Mouse (Mus musculus): ENCODE measurements at regions not wholly inside any gene's neighbourhood (a gene's known extent, or its start where the extent isn't known, plus 50 kb on each side); places are given as distances from the start of the nearest gene placed in this dataset.
A peak's percentile ranks its signal among the peaks of the same experiment; 100 is the strongest.

- H3K4me3 ChIP-seq (ENCODE audit: low read depth, low read length): no peak overlapping the region
- DNase-seq (ENCODE audit: low spot score) (peak; percentile 15), ATAC-seq (ENCODE audit: insufficient read depth, low FRiP score, low TSS enrichment) (peak; percentile 35; the same call in 1 of the 2 replicates)
- no peak overlapping the region for H3K27ac ChIP-seq (ENCODE audit: low read depth, low read length)
- no peaks in the 10 kb centered on the region for H3K36me3 ChIP-seq (ENCODE audit: control insufficient read depth, insufficient read depth, low read length)
- no peaks in the 10 kb centered on the region for H3K27me3 ChIP-seq (ENCODE audit: control insufficient read depth, insufficient read depth, low read length)
- 16% methylated on average over 2 of the region's 2 CpGs for WGBS
- H3K4me2 ChIP-seq (ENCODE audit: low read depth): no peak overlapping the region
- H3K9ac ChIP-seq (ENCODE audit: low read length): no peak overlapping the region
- no peaks in the 10 kb centered on the region for H3K9me3 ChIP-seq (ENCODE audit: control insufficient read depth, low read length)
- H3K4me1 ChIP-seq (ENCODE audit: control insufficient read depth, insufficient read depth, low read length): no peaks in the 10 kb centered on the region
Observed at GRCm38 (mm10) chr15:6209301-6209700, 90.3 kb upstream of the Dab2 start.

- DNase-seq (ENCODE audit: low spot score): no peak
- H3K9me3 ChIP-seq (ENCODE audit: control insufficient read depth, low read length): no peaks in the 10 kb centered on the region
- ATAC-seq (ENCODE audit: insufficient read depth, low FRiP score, low TSS enrichment): no peak
Observed at GRCm38 (mm10) chr15:6218087-6218486, 81.5 kb upstream of the Dab2 start.

GRCm38 (mm10) chr15:6225227-6225626, 74.4 kb upstream of the Dab2 start:
- no peak overlapping the region for H3K9ac ChIP-seq (ENCODE audit: low read length)
- no peak for DNase-seq (ENCODE audit: low spot score)
- no peak overlapping the region for H3K27ac ChIP-seq (ENCODE audit: low read depth, low read length)
- H3K27me3 ChIP-seq (ENCODE audit: control insufficient read depth, insufficient read depth, low read length): no peaks in the 10 kb centered on the region
- no peak overlapping the region for H3K4me3 ChIP-seq (ENCODE audit: low read depth, low read length)
- no peaks in the 10 kb centered on the region for H3K9me3 ChIP-seq (ENCODE audit: control insufficient read depth, low read length)
- no peaks in the 10 kb centered on the region for H3K4me1 ChIP-seq (ENCODE audit: control insufficient read depth, insufficient read depth, low read length)
- no peaks in the 10 kb centered on the region for H3K36me3 ChIP-seq (ENCODE audit: control insufficient read depth, insufficient read depth, low read length)
- no peak overlapping the region for H3K4me2 ChIP-seq (ENCODE audit: low read depth)
- no peak for ATAC-seq (ENCODE audit: insufficient read depth, low FRiP score, low TSS enrichment)
- 78% methylated on average over 1 of the region's 1 CpGs for WGBS

More at GRCm38 (mm10) chr15:6218087-6218486, 81.5 kb upstream of the Dab2 start:
- Histone ChIP-seq H3K36me3 (ENCODE audit: control insufficient read depth, insufficient read depth, low read length) (no peaks in the 10 kb centered on the region), H3K4me3 (ENCODE audit: low read depth, low read length) (no peak overlapping the region), H3K4me1 (ENCODE audit: control insufficient read depth, insufficient read depth, low read length) (no peaks in the 10 kb centered on the region), H3K4me2 (ENCODE audit: low read depth) (no peak overlapping the region), H3K27me3 (ENCODE audit: control insufficient read depth, insufficient read depth, low read length) (no peaks in the 10 kb centered on the region), H3K27ac (ENCODE audit: low read depth, low read length) (no peak overlapping the region), H3K9ac (ENCODE audit: low read length) (no peak overlapping the region)
- WGBS: 78% methylated on average over 3 of the region's 3 CpGs

DNA sequence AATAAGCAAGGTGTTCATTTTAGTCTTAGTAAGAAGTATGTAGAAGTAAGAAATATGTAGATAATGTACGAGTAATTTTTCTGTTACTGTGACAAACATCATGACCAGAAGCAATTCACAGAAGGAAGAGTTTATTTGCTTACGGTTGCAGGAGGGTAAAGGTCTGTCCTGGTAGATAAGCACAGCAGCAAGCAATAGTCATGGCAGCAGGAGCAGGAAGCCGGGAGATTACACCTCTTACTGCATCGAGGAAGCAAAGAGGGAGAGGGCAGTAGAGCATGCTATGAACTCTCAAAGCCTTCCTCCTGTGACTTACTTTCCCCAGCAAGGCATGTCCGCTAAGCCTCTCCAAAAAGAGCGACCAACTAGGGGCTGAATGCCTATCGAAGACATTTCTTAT, 69.0 kb upstream of the Dab2 start:
- no peak for ATAC-seq (ENCODE audit: insufficient read depth, low FRiP score, low TSS enrichment)
- no peak overlapping the region for H3K9ac ChIP-seq (ENCODE audit: low read length)
- no peaks in the 10 kb centered on the region for H3K27me3 ChIP-seq (ENCODE audit: control insufficient read depth, insufficient read depth, low read length)
- H3K36me3 ChIP-seq (ENCODE audit: control insufficient read depth, insufficient read depth, low read length): no peaks in the 10 kb centered on the region
- no peak overlapping the region for H3K27ac ChIP-seq (ENCODE audit: low read depth, low read length)
- no peak overlapping the region for H3K4me2 ChIP-seq (ENCODE audit: low read depth)
- no peak for DNase-seq (ENCODE audit: low spot score)
- no peak overlapping the region for H3K4me3 ChIP-seq (ENCODE audit: low read depth, low read length)
- H3K9me3 ChIP-seq (ENCODE audit: control insufficient read depth, low read length): no peaks in the 10 kb centered on the region
- no peaks in the 10 kb centered on the region for H3K4me1 ChIP-seq (ENCODE audit: control insufficient read depth, insufficient read depth, low read length)
- WGBS: 87% methylated on average over 7 of the region's 7 CpGs

GRCm38 (mm10) chr15:6231308-6232103, 68.1 kb upstream of the Dab2 start:
- H3K4me3 ChIP-seq (ENCODE audit: low read depth, low read length): no peak overlapping the region
- no peaks in the 10 kb centered on the region for H3K4me1 ChIP-seq (ENCODE audit: control insufficient read depth, insufficient read depth, low read length)
- ATAC-seq (ENCODE audit: insufficient read depth, low FRiP score, low TSS enrichment): no peak
- DNase-seq (ENCODE audit: low spot score): no peak
- H3K9me3 ChIP-seq (ENCODE audit: control insufficient read depth, low read length): no peaks in the 10 kb centered on the region
- WGBS: 86% methylated on average over 12 of the region's 12 CpGs
- no peak overlapping the region for H3K4me2 ChIP-seq (ENCODE audit: low read depth)
- H3K27me3 ChIP-seq (ENCODE audit: control insufficient read depth, insufficient read depth, low read length): no peaks in the 10 kb centered on the region
- H3K27ac ChIP-seq (ENCODE audit: low read depth, low read length): no peak overlapping the region
- H3K9ac ChIP-seq (ENCODE audit: low read length): no peak overlapping the region
- no peaks in the 10 kb centered on the region for H3K36me3 ChIP-seq (ENCODE audit: control insufficient read depth, insufficient read depth, low read length)

DNA sequence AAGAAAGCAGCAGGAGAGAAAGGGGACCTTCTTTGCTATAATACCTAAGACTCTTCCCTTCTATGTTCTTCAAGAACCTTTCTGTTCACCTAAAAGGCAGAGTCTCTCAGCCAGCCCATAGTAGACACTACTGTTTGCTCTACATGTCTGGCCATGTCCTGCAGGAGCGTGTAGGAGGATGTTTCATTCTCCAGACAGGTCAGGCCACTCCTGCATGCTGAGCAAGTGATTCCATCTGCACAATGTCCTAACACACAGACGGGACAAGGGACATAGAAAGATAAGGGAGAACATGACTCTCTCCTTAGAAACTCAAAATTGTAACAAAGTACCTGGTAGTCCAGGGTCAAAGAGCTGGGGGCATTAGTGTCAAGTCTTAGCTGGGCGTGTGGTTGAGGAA, 66.0 kb upstream of the Dab2 start:
- ATAC-seq (ENCODE audit: insufficient read depth, low FRiP score, low TSS enrichment): no peak
- H3K27ac ChIP-seq (ENCODE audit: low read depth, low read length): no peak overlapping the region

DNA sequence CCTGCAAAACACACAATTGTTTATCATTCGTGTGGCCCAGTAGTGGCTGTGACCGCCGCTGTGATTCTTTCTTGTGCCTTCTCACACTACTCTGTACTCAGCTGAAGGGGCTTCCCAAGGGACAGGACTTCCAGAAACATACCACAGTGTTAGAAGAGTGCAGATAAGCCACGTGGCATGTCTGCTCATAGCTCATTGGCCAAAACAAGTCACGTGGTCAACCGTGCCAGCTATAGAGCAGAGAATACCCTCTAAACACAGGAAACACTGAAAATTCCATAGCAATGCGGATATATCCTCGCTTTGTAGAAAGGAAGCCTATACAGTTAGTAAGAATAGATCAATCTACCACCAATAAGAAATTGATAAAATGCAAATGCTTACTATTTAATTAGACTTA, 63.0 kb upstream of the Dab2 start:
- Histone ChIP-seq H3K9ac (ENCODE audit: low read length) (no peak overlapping the region), H3K4me2 (ENCODE audit: low read depth) (no peak overlapping the region), H3K4me3 (ENCODE audit: low read depth, low read length) (no peak overlapping the region), H3K9me3 (ENCODE audit: control insufficient read depth, low read length) (no peaks in the 10 kb centered on the region), H3K27me3 (ENCODE audit: control insufficient read depth, insufficient read depth, low read length) (no peaks in the 10 kb centered on the region), H3K36me3 (ENCODE audit: control insufficient read depth, insufficient read depth, low read length) (no peaks in the 10 kb centered on the region), H3K27ac (ENCODE audit: low read depth, low read length) (no peak overlapping the region), H3K4me1 (ENCODE audit: control insufficient read depth, insufficient read depth, low read length) (no peaks in the 10 kb centered on the region)
- 87% methylated on average over 8 of the region's 8 CpGs for WGBS
- ATAC-seq (ENCODE audit: insufficient read depth, low FRiP score, low TSS enrichment): no peak
- DNase-seq (ENCODE audit: low spot score): no peak

More for the DNA sequence above, 66.0 kb upstream of the Dab2 start:
- DNase-seq (ENCODE audit: low spot score): no peak
- Histone ChIP-seq H3K4me2 (ENCODE audit: low read depth) (no peak overlapping the region), H3K9ac (ENCODE audit: low read length) (no peak overlapping the region), H3K36me3 (ENCODE audit: control insufficient read depth, insufficient read depth, low read length) (no peaks in the 10 kb centered on the region), H3K9me3 (ENCODE audit: control insufficient read depth, low read length) (no peaks in the 10 kb centered on the region), H3K27me3 (ENCODE audit: control insufficient read depth, insufficient read depth, low read length) (no peaks in the 10 kb centered on the region), H3K4me1 (ENCODE audit: control insufficient read depth, insufficient read depth, low read length) (no peaks in the 10 kb centered on the region), H3K4me3 (ENCODE audit: low read depth, low read length) (no peak overlapping the region)
- WGBS: 76% methylated on average over 3 of the region's 3 CpGs

DNA sequence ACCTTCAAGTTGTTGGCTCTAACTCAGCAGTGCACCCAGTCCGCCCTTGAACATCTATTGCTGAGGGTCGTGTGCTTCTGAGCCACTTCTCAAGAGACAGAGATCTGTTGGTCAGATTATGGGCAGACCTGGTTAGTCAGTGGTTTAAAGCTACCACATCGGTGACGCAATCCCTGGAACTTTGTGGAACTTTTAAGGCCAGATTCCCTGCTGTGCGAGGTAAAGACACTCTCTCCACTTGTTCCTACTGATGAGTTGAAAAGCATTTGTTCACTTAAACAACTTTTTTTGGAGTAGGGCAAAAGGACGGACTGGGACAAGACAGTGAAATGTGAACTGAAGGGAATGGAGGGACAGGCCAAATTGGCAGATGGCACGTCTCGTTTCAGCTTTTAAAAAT, 61.9 kb upstream of the Dab2 start:
- Histone ChIP-seq H3K36me3 (ENCODE audit: control insufficient read depth, insufficient read depth, low read length) (no peaks in the 10 kb centered on the region), H3K4me3 (ENCODE audit: low read depth, low read length) (no peak overlapping the region), H3K9me3 (ENCODE audit: control insufficient read depth, low read length) (no peaks in the 10 kb centered on the region), H3K9ac (ENCODE audit: low read length) (no peak overlapping the region), H3K4me1 (ENCODE audit: control insufficient read depth, insufficient read depth, low read length) (no peaks in the 10 kb centered on the region), H3K4me2 (ENCODE audit: low read depth) (no peak overlapping the region), H3K27me3 (ENCODE audit: control insufficient read depth, insufficient read depth, low read length) (no peaks in the 10 kb centered on the region), H3K27ac (ENCODE audit: low read depth, low read length) (no peak overlapping the region)
- DNase-seq (ENCODE audit: low spot score) (no peak), ATAC-seq (ENCODE audit: insufficient read depth, low FRiP score, low TSS enrichment) (no peak)
- WGBS: 58% methylated on average over 8 of the region's 8 CpGs

DNA sequence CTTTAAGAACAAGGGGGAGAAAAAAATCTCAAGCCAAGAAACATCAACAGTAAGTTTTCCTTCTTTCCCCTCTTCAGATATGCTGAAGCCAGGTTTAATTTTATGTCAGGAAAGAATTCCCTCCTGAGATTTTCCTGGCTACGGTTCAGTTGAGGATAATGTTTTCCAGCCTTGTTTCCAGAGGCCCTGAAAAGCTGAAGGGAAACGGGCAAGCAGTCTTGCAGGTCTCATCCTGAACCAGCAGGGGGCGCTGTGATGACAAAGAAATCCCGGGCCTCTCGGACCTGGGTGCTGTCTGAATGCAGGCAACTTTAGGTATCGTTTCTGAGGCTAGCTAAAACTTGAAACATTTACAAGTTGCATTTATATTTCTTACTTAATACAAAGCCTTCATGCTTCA, 61.5 kb upstream of the Dab2 start:
- 9% methylated on average over 6 of the region's 6 CpGs for WGBS
- H3K27ac ChIP-seq (ENCODE audit: low read depth, low read length): no peak overlapping the region
- no peak overlapping the region for H3K9ac ChIP-seq (ENCODE audit: low read length)
- H3K4me2 ChIP-seq (ENCODE audit: low read depth): no peak overlapping the region
- H3K9me3 ChIP-seq (ENCODE audit: control insufficient read depth, low read length): no peaks in the 10 kb centered on the region
- H3K27me3 ChIP-seq (ENCODE audit: control insufficient read depth, insufficient read depth, low read length): no peaks in the 10 kb centered on the region
- H3K4me1 ChIP-seq (ENCODE audit: control insufficient read depth, insufficient read depth, low read length): no peaks in the 10 kb centered on the region
- DNase-seq (ENCODE audit: low spot score) (peak; percentile 83), ATAC-seq (ENCODE audit: insufficient read depth, low FRiP score, low TSS enrichment) (peak; percentile 53; the same call in 1 of the 2 replicates)
- no peaks in the 10 kb centered on the region for H3K36me3 ChIP-seq (ENCODE audit: control insufficient read depth, insufficient read depth, low read length)
- H3K4me3 ChIP-seq (ENCODE audit: low read depth, low read length): no peak overlapping the region
